Mouse (Mus musculus) cerebellum, adult 11 months (tissue): ENCODE results near the gene Gpc3.

Experiments used
- DNase-seq: peaks from one replicate; pipeline ENCODE4 v3.0.0; 2022

The Gpc3 gene

GRCm38 (mm10) chrX:52613328-52614030 lies at the start of gene Gpc3:
Gene Gpc3 (minus strand): TSS chrX:52613950.
- no peak for DNase-seq

DNA sequence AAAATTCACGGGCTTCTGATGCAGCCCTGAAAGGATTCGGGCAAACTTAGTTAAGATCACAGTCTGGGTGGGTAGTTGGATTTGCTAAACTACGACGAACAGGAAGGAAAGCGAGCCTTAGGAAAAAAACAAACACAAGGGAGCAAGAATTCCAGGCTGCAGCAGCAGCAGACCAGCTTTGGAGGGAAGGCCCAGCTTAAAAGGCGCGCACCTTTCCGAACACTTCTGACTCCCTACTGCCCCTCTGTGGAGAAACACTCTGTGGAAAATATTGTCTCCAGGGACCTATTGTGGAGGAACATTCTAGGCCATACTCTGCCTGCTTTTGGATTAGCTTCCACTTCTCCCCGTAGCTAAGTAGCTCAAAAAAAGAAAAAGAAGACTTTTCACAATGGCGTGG lies 38.2 kb upstream of the Gpc3 start:
- no peak for DNase-seq

DNA sequence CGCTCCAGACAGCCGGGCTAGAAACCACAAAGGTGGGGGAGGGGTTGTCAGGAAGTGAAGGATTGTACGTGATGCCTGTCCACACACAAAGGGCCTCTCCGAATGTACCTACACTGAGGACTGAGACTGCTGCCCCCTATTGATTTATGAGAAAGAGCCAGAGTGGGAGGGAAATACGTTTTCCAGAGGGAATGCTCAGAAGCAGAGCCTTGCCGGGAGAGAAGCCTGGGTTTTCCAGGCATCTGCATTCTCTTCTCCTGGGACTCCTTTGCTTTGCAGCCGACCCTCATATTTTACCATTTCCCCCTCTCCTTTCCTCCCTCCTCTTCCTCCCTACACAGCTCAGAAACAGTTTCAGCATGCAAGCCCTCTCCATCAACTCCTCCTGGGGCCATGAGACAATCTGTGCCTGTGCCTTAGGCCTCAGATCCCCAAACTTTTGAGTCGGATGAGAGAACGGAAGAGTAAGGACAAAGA lies 37.8 kb upstream of the Gpc3 start:
- DNase-seq, result no peak

DNA sequence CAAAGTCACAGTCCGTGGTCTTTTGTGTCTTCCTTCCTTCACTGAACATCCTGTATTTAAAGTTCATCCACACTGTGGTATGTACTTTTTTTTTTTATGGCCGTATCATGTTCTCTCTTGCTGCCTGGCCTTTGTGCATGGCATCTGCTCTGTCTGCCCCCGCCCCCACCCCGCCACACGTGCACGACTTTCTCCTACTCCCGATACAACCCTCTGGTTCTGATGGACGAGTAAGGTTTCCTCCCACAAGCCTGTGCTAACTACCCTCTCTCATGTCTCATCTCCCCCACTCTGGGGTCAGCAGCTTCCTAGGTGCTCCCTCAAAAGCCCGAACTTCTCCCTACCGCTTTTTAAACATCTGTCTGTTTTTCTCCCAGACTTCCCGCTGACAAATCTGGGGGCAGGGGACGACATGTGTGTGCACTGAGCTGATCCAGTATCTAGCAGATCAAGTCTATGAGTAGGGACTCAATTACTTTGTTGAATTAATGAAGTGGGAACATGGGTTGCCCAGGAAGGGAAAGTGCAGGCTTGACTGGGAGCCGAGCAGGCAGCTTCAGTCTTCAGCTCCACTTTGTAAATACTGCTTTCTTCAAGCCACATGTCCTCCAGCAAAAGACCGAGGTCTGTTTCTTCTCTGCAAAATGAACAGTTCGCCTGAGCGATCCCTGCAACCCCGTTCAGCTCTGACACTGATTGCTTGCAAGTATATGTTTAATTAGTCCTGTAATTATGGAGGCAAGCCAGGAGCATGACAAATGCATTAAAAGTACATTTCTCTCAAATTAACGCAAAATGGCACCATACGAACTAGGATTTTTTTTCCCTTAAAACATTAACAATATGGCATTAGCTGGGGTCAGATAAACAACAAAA lies 35.4 kb upstream of the Gpc3 start:
- no peak for DNase-seq

DNA sequence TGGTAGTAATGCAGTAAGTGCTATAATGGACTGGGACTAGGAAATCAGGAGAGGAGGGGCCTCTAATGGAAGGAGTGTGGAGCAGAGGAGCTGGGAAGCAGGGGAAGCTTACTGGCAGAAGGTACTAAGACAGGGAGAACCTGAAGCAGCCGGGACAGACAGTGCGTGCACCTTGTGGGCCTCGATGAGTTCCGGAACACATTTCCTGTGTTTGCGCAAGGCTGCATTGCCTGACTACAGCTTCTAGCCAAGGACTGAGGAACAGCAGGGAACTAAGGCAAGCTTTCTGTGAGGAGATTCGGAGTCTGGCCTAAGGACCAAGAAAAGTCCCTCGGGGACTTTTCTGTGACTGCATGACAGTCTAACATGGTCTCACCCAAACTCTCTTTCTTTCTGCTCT lies 30.6 kb upstream of the Gpc3 start:
- DNase-seq, result no peak

- DNase-seq, result no peak
Measured at GRCm38 (mm10) chrX:52643350-52643749, 29.6 kb upstream of the Gpc3 start.

GRCm38 (mm10) chrX:52642126-52642525 lies 28.4 kb upstream of the Gpc3 start:
- no peak for DNase-seq

DNA sequence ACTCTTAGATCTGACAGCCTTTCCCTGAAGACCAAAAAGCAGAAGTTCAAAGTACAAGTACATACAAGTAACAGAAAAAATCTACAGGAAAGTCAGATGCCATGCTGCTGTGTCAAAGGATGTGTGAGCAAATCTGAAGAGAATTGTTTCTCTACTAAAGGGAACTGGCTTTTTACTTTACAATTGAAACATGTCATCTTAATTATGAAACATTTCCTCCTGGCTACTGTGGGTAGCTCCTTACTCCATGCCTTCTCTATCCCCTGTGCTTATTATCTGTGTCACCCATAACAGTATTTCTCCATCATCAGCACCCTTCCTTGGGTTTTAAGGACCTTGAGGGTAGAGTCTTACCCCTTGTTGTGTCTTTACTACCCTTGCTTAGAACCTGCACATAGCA lies 23.7 kb upstream of the Gpc3 start:
- DNase-seq, result no peak

DNA sequence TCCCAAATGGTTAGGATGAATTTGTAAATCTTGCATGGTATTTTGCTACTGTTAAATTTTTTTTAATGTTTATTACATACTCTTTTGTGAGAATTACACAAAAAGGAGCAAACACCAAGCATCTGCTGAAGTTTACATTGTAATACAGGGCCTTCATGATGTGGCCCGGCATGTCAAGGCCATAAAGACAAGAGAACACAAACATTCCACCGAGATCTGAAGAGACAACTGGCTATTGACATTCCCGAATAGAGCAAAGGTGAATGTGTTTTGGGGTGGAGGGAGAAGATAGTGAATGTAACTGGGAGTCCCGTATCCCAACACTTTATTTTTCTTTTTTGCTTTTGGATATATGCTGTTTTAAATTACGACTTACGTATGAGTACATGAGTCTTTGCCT lies 20.2 kb upstream of the Gpc3 start:
- DNase-seq, result no peak

DNA sequence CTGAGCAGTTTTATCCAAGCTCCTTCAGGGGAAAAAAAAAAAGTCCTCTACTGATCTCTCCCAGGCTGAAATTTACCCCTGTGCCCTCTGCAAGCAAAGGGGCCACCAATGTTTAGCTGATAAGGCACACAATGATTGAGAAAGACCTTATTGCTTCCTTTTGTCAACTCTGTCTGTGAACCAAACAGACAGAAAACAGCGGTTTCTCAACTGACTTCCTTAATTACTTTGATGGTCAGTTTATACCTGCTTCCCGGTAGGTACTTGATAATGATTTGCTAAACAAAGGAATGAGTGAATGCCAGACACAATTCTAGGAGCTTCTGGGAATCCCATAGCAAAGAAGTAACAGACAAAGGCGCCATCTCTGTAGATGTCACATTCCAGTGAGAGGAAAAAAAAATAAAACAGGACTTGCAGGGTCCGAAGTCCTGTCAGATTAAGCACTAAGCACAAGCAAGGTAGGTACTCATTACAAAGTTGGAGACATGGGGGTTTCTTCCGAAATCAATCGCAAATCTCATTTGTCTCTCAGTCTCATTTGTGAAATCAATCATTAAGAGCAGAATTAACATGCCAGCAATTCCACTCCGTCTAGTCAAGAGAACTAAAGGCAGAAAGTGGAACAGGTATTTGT lies 19.1 kb upstream of the Gpc3 start:
- no peak for DNase-seq

DNA sequence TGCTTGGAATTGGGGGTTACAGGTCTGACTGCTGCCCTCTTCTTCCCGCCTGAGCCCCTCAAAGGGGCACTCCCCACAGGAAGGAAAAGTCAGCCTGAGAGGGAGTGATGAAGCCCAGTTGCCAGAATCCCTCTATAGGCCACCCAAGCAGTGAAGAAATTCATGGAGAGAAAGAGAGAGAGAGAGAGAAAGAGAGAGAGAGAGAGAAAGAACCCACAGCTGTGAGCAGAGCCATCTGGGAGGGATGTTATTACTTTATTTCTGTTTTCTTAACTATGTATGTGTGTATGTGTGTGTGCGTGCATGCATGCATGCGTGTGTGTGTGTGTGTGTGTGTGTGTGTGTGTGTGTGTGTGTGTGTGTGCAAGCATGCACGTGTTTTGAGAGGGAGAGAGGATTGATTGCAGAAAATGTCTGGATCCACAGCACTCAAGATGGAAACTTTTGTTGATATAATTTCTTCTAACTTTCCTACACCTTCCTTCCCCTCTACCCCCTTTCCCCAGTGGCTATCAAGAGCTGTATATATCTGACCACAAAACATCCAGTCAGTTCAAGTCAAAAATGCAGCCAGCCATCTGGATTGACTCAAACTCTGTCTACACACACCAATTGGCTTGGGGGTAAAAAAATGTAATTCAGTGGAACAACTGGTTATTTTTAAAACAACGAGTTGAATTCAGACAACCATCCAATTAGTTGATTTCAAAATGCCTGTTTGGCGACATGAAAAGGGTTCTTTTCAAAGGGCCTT lies 13.4 kb upstream of the Gpc3 start:
- DNase-seq, result no peak

- no peak for DNase-seq
Measured at GRCm38 (mm10) chrX:52617813-52618212, 4.1 kb upstream of the Gpc3 start.

DNA sequence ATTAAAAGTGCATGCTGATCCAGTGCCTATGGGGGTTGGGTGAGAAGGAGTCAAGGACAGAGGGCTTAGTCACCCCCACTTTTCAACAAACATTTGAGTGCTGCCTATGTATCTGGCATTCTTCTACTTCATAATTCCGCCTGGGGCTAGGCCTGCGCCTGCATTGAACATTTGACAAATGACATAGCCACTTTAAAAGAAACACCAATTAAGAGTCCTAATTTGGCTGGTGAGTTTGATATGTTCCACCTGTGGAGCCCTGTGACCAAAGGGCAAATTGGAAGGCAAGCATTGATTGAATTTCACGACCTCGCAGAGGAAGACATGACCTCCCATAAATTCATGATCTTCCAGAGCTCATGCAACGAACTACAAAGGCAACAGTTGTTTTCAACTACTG lies 2.4 kb upstream of the Gpc3 start:
- no peak for DNase-seq

DNA sequence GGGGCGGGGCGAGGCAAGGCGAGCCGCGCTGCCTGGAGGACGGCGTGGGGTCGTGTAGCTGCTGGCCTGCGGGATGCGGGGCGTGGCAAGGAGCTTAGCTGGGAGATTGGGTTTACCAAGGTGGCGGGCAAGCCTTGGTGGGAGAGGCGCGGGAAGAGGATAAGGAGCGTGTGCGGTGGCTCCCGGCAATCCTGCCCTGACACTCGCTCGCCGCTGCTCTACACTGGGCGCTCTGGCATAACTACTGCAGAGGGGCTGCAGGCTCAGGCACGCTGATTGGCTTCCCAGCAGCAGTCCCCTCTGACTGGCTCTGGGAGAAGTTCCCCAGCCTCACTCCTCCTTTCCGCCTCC lies 256 bp upstream of the Gpc3 start:
- no peak for DNase-seq

DNA sequence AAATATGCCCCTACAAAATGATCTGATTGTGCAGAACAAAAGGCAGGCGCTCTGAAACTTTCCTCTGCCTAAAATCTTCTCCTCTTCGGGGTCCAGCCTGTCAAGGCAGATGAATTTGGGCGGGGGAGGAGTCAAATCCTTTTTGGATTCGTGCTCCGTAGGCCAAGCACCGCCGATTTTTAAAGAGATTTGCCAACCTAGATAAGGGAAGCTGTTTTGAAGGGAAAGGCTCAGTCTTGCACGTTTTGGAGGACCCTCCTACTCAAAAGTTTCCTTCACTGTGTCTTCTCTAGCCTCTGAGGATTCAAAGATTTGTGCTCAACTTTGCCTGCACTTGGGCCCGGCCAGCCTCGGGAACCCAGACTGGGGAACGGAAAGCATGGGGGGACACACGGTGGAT lies 944 bp downstream of the Gpc3 start:
- no peak for DNase-seq

GRCm38 (mm10) chrX:52611987-52612670 lies 1.6 kb downstream of the Gpc3 start:
- no peak for DNase-seq

DNA sequence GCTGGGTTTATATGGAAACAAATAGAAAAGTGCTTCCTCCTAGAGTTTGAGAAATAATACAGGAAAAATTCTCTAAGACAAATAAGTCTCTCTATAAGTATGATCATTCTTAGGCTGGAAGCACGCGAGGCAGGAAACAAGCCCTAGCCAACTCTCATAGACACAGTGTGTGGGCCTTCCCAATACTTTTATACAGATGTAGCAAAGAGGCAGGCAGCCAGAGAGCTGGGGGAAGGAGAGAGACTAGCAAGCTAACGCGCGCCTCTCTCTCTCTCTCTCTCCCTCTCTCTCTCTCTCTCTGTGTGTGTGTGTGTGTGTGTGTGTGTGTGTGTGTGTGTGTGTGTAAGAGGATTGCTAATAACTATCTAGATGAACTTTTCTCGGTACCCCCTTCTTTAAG lies 2.2 kb downstream of the Gpc3 start:
- no peak for DNase-seq

DNA sequence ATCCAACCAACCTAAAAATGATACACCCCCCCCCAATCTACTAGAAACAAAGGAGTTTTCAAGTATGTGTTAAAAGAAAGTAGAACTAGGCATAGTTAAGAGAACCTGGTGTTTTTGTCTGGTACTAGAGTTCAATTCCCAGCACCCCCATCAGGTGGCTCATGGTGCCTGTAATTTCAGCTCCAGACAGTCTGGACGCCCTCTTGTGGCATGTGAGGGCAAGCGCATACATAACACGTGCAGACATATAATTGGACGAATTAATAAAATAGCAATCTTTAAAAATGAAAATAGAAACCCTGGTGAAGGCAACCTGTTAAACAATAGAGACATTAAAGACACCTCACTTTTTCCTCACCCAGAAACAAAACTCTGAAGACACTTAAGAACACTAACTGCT lies 10.6 kb downstream of the Gpc3 start:
- no peak for DNase-seq

DNA sequence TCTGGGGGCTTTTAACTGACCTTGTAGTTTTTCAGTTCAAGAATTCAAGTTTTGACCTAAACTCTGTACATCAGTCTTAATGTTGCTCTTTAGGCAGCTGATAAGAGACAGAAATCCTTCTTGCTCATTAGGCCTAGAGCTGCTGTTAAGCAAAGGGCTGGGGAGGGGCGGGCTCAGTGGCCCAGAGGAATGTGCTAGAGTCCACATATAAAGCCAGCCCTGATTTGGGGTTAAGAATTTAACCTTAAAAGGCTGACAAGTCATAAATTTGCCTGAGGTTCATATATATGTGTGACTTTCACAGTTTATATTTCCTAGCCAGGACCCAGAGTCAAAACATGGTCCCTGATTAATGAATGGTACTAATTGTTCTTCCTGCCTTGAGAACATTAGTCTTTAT lies 14.5 kb downstream of the Gpc3 start:
- DNase-seq, result no peak

- DNase-seq, result no peak
Measured at GRCm38 (mm10) chrX:52587671-52588070, 26.1 kb downstream of the Gpc3 start.

GRCm38 (mm10) chrX:52559995-52560394 lies 53.8 kb downstream of the Gpc3 start:
- no peak for DNase-seq

DNA sequence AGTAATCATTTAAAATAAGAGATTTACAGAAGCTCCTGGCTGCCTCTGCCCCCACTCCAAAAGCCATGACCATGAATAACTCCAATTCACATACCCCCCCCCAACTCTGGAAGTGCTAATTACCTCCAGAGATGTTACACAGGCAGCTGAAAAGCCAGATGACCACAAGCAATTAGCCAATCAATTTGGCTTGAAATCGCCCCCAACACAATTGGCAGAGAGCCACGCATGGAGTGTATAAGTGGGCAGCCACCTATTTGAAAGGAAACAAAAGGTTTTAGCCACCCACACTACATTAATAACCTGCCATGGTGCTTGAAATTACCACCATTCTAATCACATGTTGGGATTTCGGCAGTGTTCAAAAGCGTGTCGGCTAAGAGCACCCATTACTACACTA lies 55.2 kb downstream of the Gpc3 start:
- DNase-seq, result no peak

- DNase-seq, result no peak
Measured at GRCm38 (mm10) chrX:52557489-52557888, 56.3 kb downstream of the Gpc3 start.
